Mouse (Mus musculus) hematopoietic stem cell, adult 5-6 weeks (primary cell): ENCODE measurements around the gene Mccc1. TPM values are rescaled to one million over a fixed set of nuclear protein-coding genes. Genes with fewer than 3 reads are reported as not detected.

Experiments
- ATAC-seq, 2 experiments: fragments of 125-278 bp in 1 of 2; replicated peaks in 1 of 2; 2 replicates each; pipeline ENCODE4 v1.8.0; 2016 to 2017; ENCODE audit warnings: inconsistent platforms in 2 of 2, mild to moderate bottlenecking in 2 of 2, moderate number of reproducible peaks in 2 of 2, low read depth in 1 of 2, moderate TSS enrichment in 1 of 2; ENCODE audit not compliant: low FRiP score in 2 of 2, poor library complexity in 2 of 2, severe bottlenecking in 2 of 2, insufficient read depth in 1 of 2, low TSS enrichment in 1 of 2
- total RNA-seq: library from RNA; stranded (forward); fragments of 172-1452, 232-1000 nt; gene quantifications from 2 replicates; pipeline ENCODE4 v1.2.3, GENCODE M21; 2017

Gene Mccc1
- total RNA-seq, 1 experiment from 2014 or later: 6.9 TPM

GRCm38 (mm10) chr3:35971149-35971548, 29.3 kb downstream of the Mccc1 start:
- no peak for ATAC-seq

- ATAC-seq: no peak
These were observed 30.0 kb downstream of the Mccc1 start for GRCm38 (mm10) chr3:35970441-35970840.

GRCm38 (mm10) chr3:35967366-35967921, 33.0 kb downstream of the Mccc1 start:
- ATAC-seq: 0 out of 4 replicates have a peak, but pooled peaks of 1 of the 2 experiments have one; percentile 6

DNA sequence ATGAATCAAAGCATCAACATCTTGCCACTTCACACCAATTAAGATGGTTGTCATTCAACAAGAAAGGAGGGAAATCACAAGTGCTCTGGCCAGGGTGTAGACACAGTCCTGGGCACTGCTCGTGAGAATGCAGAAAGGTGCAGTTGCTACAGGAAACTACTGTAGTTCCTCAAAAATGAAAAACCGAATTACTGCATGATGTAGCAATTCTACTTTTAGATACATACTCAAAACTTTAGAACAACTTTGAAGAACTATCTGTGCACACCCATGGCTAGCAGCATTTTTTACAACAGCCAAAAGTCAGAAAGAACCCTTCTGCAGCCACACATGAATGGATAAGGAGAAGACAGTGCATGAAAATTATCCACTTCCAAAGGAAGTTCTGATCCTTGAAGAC, 34.0 kb downstream of the Mccc1 start:
- peak; percentile 74 to 82; a peak in 3 of 4 replicates for ATAC-seq

- ATAC-seq: no peak
These were observed 35.5 kb downstream of the Mccc1 start for GRCm38 (mm10) chr3:35964928-35965327.

DNA sequence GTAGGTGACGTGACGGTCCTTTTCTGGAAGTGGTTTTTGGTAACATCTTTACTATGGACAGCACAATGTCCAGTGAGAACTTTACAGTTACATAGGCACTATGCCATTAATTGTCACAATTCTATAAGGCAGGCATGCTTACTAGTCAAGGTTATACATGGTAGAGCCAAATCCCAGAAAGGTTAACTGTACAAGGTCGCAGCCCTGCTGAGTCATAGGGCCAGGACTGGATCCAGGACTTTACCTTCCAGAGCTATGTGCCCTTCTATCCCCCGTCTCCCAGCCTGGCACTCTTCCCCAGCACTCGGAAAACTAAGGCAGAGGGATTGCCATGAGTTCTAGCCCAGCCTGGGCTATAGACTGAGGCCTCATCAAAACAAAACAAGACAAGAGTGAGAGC, 36.6 kb downstream of the Mccc1 start:
- no peak for ATAC-seq

DNA sequence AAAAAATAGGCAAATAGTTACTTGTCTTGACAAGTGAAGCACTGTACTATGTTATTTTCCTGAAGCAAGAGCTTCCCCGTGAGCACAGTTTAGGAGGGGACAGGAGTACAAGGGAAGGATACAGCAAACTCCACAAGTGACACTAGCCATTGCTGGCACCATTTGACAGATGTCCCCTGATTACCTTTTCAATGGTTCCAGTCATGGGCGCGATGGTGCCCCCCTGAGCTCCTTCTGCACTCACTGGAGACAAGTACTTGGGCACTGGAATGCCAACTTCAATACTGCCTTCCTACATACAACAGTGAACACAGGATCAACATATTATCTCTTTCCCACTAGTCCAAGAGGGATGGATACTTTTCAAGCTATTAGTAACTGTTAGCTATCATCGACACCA, 37.1 kb downstream of the Mccc1 start:
- ATAC-seq: no peak

DNA sequence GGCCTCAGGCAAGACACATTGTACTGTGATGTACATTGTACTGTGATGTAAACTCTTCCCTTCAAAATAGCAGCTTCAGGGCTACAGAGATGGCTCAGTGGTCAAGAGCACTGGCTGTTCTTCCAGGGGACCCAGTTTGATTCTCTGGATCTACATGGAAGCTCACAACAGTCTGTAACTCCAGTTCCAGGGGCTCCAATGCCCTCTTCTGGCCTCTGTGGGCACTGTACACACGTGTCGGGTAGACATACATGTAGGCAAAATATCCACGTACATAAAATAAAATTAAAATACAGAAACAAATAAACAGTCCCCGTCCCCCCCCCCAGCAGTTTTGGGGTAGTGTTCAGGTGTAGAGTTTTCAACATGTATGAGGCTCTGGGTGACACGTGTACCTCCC, 37.5 kb downstream of the Mccc1 start:
- no peak for ATAC-seq

DNA sequence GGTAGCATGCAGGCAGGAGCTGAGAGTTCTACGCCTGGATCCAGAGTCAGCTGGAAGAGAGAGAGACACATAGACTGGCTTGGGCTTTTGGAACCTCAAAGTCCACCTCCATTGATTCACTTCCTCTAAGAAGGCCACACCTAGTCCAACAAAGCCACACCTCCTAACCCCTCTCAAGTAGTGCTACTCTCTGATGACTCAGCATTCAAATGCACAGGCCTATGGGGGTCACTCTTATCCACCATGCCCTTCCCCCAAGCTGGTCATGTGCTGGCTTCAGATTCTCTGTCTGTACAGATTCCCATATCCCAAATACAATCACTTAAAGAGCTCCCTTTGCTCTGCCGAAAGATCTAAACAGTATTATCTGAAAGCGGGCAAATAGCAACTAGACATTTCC, 43.2 kb downstream of the Mccc1 start:
- no peak for ATAC-seq

DNA sequence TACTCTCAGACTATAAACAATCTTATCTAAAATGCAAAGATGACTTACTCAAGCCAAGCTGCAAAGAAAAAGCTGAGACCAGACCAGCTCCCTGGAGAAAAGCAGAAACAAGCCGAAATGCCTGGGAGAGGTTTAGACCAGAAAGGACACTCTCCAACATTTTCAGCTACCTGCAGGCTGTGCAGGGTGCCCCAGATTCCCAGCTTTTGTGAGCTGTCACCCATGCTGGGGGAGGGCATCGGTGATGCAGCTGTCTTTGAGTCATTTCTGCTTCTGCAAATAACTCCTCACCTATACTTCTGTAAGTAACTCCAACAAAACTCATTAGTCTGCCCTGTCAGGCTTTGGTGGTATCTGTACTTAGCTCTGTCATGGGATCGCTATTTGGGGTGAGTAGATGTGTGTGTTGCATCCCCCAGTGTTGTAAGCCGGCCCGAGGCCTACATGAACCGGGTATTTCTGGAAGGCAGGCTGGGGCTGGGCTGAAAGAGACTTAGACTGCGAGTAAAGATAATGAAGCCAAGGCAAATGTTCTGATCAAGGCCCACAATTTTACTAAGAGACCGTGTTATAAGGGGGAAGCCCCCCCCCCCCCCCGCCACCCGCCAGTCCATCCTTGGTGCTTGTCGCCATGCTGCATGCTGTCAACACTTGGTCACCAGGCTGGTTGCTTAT, 45.4 kb downstream of the Mccc1 start:
- ATAC-seq: no peak

DNA sequence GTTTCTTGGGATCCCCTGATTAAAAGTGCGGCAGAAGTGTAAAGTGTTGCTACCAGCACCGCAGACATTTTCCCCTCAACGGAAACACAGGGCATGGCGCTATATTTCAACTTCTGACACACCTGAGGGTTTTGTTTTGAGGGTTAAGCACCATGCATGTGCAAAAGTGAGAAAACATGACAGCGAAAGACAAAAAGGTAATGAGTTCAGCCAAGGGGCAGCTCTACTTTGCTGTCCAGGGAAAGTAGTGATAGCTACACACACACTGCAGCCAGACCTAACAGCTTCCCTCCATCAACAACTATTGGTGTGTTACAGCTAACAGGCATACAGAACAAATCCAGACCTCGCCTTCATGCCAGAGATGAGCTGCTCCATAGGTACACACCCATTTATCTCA, 46.7 kb downstream of the Mccc1 start:
- no peak for ATAC-seq

DNA sequence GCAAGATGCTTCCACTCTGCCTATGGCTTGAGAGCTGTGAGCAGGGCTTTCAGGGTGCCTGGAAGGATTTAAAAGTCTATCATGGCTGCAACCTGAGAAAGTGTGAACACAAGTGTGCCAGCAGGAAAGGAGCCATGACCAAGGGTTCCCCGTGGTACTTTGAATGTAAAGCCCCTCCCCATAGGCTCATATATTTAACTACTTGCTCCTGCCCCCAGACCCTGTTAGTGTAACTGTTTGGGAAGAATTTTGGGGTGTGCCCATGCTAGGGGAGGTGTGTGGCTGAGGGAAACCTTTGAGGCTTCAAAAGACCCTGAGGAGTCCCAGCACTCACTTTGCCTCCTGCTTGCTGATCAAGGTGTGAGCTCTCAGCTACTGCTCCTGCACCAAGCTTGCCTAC, 47.3 kb downstream of the Mccc1 start:
- ATAC-seq: no peak

DNA sequence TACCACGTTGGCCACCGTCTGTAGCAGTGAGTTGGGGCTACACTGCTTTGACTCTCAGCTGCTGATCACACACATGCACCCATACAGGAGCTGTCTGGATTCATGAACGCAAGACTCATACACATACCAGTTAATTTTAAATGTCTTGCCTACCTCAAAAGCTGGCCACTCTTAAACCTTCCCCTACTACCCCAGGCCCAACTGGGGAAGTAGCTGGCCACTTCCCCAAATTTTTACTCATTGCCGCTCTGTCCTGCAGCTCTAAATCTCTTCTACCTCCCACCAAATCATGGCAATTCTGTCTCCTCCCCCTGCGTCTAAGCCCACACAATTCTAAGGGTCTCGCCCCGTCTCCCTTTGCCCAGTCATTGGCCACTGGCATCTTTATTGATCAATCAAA, 52.3 kb downstream of the Mccc1 start:
- peak; percentile 82 to 83 for ATAC-seq

DNA sequence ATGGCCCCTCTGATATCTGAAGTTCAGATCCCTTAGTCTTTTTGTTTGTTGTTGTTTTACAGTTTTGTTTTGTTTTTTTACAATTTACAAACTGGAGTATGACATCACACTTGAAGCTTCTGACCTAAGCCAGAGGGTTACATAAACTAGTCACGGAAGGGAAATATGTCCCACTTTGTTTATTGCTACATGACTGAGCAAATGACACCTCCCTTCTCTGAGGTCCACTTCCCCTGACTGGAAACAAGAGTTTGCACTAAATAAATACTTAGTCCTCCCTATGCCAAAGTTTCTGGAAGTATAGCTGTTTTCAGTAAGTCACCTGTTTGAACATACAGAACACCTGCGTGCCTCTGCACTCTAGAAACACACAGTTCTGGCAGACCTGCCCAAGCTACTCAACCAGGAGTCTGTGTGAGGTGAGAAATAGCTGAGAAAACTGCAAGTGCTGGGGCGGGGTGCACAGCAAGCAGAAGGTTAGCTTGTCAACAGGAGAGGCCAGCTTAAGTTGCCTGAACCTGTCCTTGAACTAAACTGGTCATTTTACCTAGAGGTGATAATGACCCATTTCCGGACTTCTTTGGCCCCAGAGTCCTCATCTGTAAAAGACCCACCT, 59.9 kb downstream of the Mccc1 start:
- ATAC-seq: no peak

- peak; percentile 65 to 71 for ATAC-seq
These were observed 60.4 kb downstream of the Mccc1 start for GRCm38 (mm10) chr3:35940047-35940446.

DNA sequence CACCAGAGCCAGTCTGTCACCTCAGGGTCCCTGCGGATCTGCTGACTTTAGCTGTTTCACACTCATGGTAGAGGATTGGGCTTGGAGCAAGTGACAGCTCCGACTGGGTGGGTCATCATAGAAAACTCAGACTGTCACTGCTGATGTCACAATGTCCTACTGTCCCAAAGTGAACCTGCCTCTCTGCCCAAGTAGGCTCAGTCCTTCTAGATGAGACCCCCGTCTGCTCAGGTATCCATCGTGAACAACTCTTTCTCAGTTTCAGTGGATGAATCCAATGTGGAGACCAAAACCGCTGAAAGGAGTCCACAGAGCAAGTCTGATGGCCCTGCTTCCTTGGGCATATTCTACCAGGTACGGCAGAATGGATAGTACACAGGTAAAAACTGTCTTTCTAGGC, 63.1 kb downstream of the Mccc1 start, which contains the start of gene Dcun1d1:
Gene Dcun1d1, minus strand, starts transcription at position 101 of the 400 bp plus-strand sequence.
- ATAC-seq: no peak

- peak; percentile 53 to 70 for ATAC-seq
These were observed 67.1 kb downstream of the Mccc1 start for GRCm38 (mm10) chr3:35933405-35933777.

GRCm38 (mm10) chr3:35932735-35933404, 67.6 kb downstream of the Mccc1 start:
- peak; percentile 37 to 48 for ATAC-seq
